Comparison of ENCODE assay signal across 8 mouse cellular contexts in genomic region chr2:152764172-152765044, GRCm38 (mm10). TPM values are rescaled to one million over a fixed set of nuclear protein-coding genes. Genes with fewer than 3 reads are reported as not detected.
DNase-seq lines count a peak whose midpoint lies in the region; ATAC-seq and TF ChIP-seq lines count a peak whose summit lies in the region.

No protein-coding gene starts in this region.

- TF ChIP-seq EP300 in heart, adult 2 months (IDR thresholded peaks at IDR 0.05; ENCODE audit: insufficient read depth, low read depth, low read length): no peak

- 0 out of 2 replicates have a peak, but pooled peaks have one; percentile 14 for TF ChIP-seq POLR2A in heart, adult 2 months (IDR thresholded peaks at IDR 0.05; ENCODE audit: insufficient read depth, low read depth, low read length)

- peak overlapping the region; percentile 14; the same call in 1 of the 2 replicates for H3K9ac ChIP-seq in heart, adult 2 months (ENCODE audit: low read depth, low read length)
- no peak overlapping the region for H3K9ac ChIP-seq in hindbrain, postnatal 0 days (replicated peaks; ENCODE audit: low read length)
- H3K9ac ChIP-seq in midbrain, embryonic 15.5 days: no peak overlapping the region

- intact Hi-C loops in heart, adult 2 months (cut with DNase I): loop anchor here (10.0 kb wide), 1 partner anchor 150 kb away; no protein-coding TSS in a partner anchor
- intact Hi-C loops in heart, postnatal 36 days (cut with DNase I): no loop called here

- no peaks in the 10 kb centered on the region for H3K27me3 ChIP-seq in heart, adult 2 months (ENCODE audit: control insufficient read depth, insufficient read depth, low read length)
- H3K27me3 ChIP-seq in embryonic facial prominence, embryonic 10.5 days (replicated peaks; ENCODE audit: low read depth, poor library complexity, severe bottlenecking): 0 out of 2 replicates have a peak, but pooled peaks cover 3% of the 10 kb centered on the region
- no peaks in the 10 kb centered on the region for H3K27me3 ChIP-seq in hindbrain, postnatal 0 days (ENCODE audit: insufficient read depth, low read length)
- H3K27me3 ChIP-seq in midbrain, embryonic 15.5 days (replicated peaks): 0 out of 2 replicates have a peak, but pooled peaks cover 3% of the 10 kb centered on the region

- ATAC-seq in hindbrain, postnatal 0 days: 0 out of 2 replicates have a peak, but pooled peaks have one; percentile 18
- ATAC-seq in midbrain, embryonic 15.5 days (replicated peaks): no peak

- TF ChIP-seq CTCF in heart, adult 2 months (IDR thresholded peaks at IDR 0.05): no peak
- TF ChIP-seq CTCF in hindbrain, postnatal 0 days (IDR thresholded peaks at IDR 0.05; ENCODE audit: low read depth): no peak

- no peaks in the 10 kb centered on the region for H3K79me2 ChIP-seq in heart, adult 2 months (replicated peaks; ENCODE audit: control insufficient read depth, insufficient read depth, low read length)

- no peaks in the 10 kb centered on the region for H3K9me3 ChIP-seq in embryonic facial prominence, embryonic 10.5 days
- no peaks in the 10 kb centered on the region for H3K9me3 ChIP-seq in hindbrain, postnatal 0 days (ENCODE audit: low read length)
- no peaks in the 10 kb centered on the region for H3K9me3 ChIP-seq in midbrain, embryonic 15.5 days

- peak overlapping the region; percentile 28 for H3K4me2 ChIP-seq in hindbrain, postnatal 0 days (ENCODE audit: low read depth, low read length)
- H3K4me2 ChIP-seq in midbrain, embryonic 15.5 days: peak overlapping the region; percentile 28

- peaks cover 6% of the 10 kb centered on the region for H3K4me1 ChIP-seq in heart, adult 2 months (ENCODE audit: control insufficient read depth, insufficient read depth, low read length)
- peaks cover 40% of the 10 kb centered on the region for H3K4me1 ChIP-seq in embryonic facial prominence, embryonic 10.5 days
- no peaks in the 10 kb centered on the region for H3K4me1 ChIP-seq in hindbrain, postnatal 0 days (ENCODE audit: insufficient read depth, low read length)
- peaks cover 5% of the 10 kb centered on the region for H3K4me1 ChIP-seq in midbrain, embryonic 15.5 days

- no peak for DNase-seq in heart, adult 2 months
- DNase-seq in heart, postnatal 36 days: no peak
- DNase-seq in embryonic facial prominence, embryonic 10.5 days (ENCODE audit: low spot score): peak; percentile 54
- peak; percentile 24 for DNase-seq in hindbrain, postnatal 0 days (ENCODE audit: low spot score)
- DNase-seq in layer of hippocampus, postnatal 25 days (ENCODE audit: extremely low spot score in 1 of 2, low spot score in 1 of 2): no peak
- DNase-seq in layer of hippocampus, postnatal 14 days (ENCODE audit: low spot score in 2 of 2): no peak
- no peak for DNase-seq in cerebellum, postnatal 36 days

- WGBS in heart, adult 2 months: 19% methylated on average over 14 of the region's 14 CpGs
- WGBS in embryonic facial prominence, embryonic 10.5 days: 8% methylated on average over 14 of the region's 14 CpGs
- 9% methylated on average over 14 of the region's 14 CpGs for WGBS in hindbrain, postnatal 0 days
- WGBS in midbrain, embryonic 15.5 days: 7% methylated on average over 14 of the region's 14 CpGs

- H3K27ac ChIP-seq in heart, adult 2 months: no peak overlapping the region; the same call in 1 of the 2 replicates
- H3K27ac ChIP-seq in embryonic facial prominence, embryonic 10.5 days (replicated peaks): peak overlapping the region; percentile 53
- no peak overlapping the region for H3K27ac ChIP-seq in hindbrain, postnatal 0 days
- no peak overlapping the region for H3K27ac ChIP-seq in midbrain, embryonic 15.5 days

- no peaks in the 10 kb centered on the region for H3K36me3 ChIP-seq in heart, adult 2 months (ENCODE audit: control insufficient read depth, insufficient read depth, low read length)
- no peaks in the 10 kb centered on the region for H3K36me3 ChIP-seq in embryonic facial prominence, embryonic 10.5 days (replicated peaks)
- H3K36me3 ChIP-seq in hindbrain, postnatal 0 days (ENCODE audit: insufficient read depth, low read length): no peaks in the 10 kb centered on the region
- H3K36me3 ChIP-seq in midbrain, embryonic 15.5 days (replicated peaks): no peaks in the 10 kb centered on the region

- no peak overlapping the region for H3K4me3 ChIP-seq in heart, adult 2 months
- peak overlapping the region; percentile 31; the same call in 1 of the 2 replicates for H3K4me3 ChIP-seq in embryonic facial prominence, embryonic 10.5 days
- no peak overlapping the region for H3K4me3 ChIP-seq in hindbrain, postnatal 0 days (ENCODE audit: low read length)
- no peak overlapping the region for H3K4me3 ChIP-seq in midbrain, embryonic 15.5 days

RNA-seq across cellular contexts. Expression of gene Cox4i2, which starts 10.4 kb away (rescaled TPM):
- 10 to 100 TPM; 12.1 to 18.0 TPM for total RNA-seq in heart, adult 2 months (2021)
- 12.0 and 13.2 TPM in 2 replicates for polyA plus RNA-seq in heart, adult 2 months (2012; rRNA removed)
- total RNA-seq in heart, postnatal 36 days (2021): 10 to 100 TPM; 13.1 to 16.0 TPM
- polyA plus RNA-seq in embryonic facial prominence, embryonic 10.5 days (2016; fragmentation: Nextera tagmentation; extraction: Ambion mirVana): 9.9 and 10.1 TPM in 2 replicates
- 2.1 and 7.1 TPM in 2 replicates for total RNA-seq in hindbrain, postnatal 0 days (2014; rRNA removed)
- polyA plus RNA-seq in hindbrain, postnatal 0 days (2015; fragmentation: Nextera tagmentation; extraction: Ambion mirVana): 4.8 and 6.1 TPM in 2 replicates
- 5.2 and 6.4 TPM in 2 replicates for polyA plus RNA-seq in midbrain, embryonic 15.5 days (2015; fragmentation: Nextera tagmentation; extraction: Ambion mirVana)
- total RNA-seq in layer of hippocampus, postnatal 25 days (2021): 1 to 10 TPM; 2.0 to 2.7 TPM
- total RNA-seq in layer of hippocampus, postnatal 14 days (2021): 1 to 10 TPM; 2.9 to 3.6 TPM

RNA-seq across cellular contexts. Expression of gene Id1, which starts 28.4 kb away (rescaled TPM):
- 10 to 100 TPM; 56.5 to 59.8 TPM for total RNA-seq in heart, adult 2 months (2021)
- 74.7 and 113 TPM in 2 replicates for polyA plus RNA-seq in heart, adult 2 months (2012; rRNA removed)
- total RNA-seq in heart, postnatal 36 days (2021): 10 to 100 TPM; 50.9 to 53.7 TPM
- 161 and 182 TPM in 2 replicates for polyA plus RNA-seq in embryonic facial prominence, embryonic 10.5 days (2016; fragmentation: Nextera tagmentation; extraction: Ambion mirVana)
- total RNA-seq in hindbrain, postnatal 0 days (2014; rRNA removed): 142 and 198 TPM in 2 replicates
- polyA plus RNA-seq in hindbrain, postnatal 0 days (2015; fragmentation: Nextera tagmentation; extraction: Ambion mirVana): 99.3 and 104 TPM in 2 replicates
- 30.7 and 33.7 TPM in 2 replicates for polyA plus RNA-seq in midbrain, embryonic 15.5 days (2015; fragmentation: Nextera tagmentation; extraction: Ambion mirVana)
- 10 to 100 TPM; 19.6 to 22.4 TPM for total RNA-seq in layer of hippocampus, postnatal 25 days (2021)
- 10 to 100 TPM; 32.9 to 35.8 TPM for total RNA-seq in layer of hippocampus, postnatal 14 days (2021)

Comparison
In these comparisons a context has a peak if more than half of its experiments do, and no peak if none do; other contexts are left out.
1. DNase-seq: peak in embryonic facial prominence, embryonic 10.5 days (single experiment) and hindbrain, postnatal 0 days (single experiment); none in heart, adult 2 months (0 of 2), heart, postnatal 36 days (0 of 2), layer of hippocampus, postnatal 25 days (0 of 2), layer of hippocampus, postnatal 14 days (0 of 2) and cerebellum, postnatal 36 days (0 of 2).